Mouse (Mus musculus) telencephalon, adult 2 months (tissue): ENCODE results near the gene Btbd16.
A peak's percentile ranks its signal among the peaks of the same experiment; 100 is the strongest.

ENCODE experiments used
- DNase-seq: peaks from one replicate; pipeline ENCODE4 v3.0.0-alpha.2; 2011; ENCODE audit warnings: low read depth, low spot score

Gene Btbd16

GRCm38 (mm10) chr7:130770707-130771106 lies 3.2 kb upstream of the Btbd16 start:
- DNase-seq, result peak; percentile 49

GRCm38 (mm10) chr7:130773171-130773830 lies 568 bp upstream of the Btbd16 start:
- no peak for DNase-seq

GRCm38 (mm10) chr7:130780866-130781419 lies 7.1 kb downstream of the Btbd16 start:
- no peak for DNase-seq

- no peak for DNase-seq
These were observed 8.7 kb downstream of the Btbd16 start for GRCm38 (mm10) chr7:130782501-130783050.

GRCm38 (mm10) chr7:130785923-130786575 lies 12.2 kb downstream of the Btbd16 start:
- DNase-seq, result no peak

- no peak for DNase-seq
These were observed 12.8 kb downstream of the Btbd16 start for GRCm38 (mm10) chr7:130786708-130787107.

GRCm38 (mm10) chr7:130787537-130787936 lies 13.7 kb downstream of the Btbd16 start:
- no peak for DNase-seq

- DNase-seq, result no peak
These were observed 15.1 kb downstream of the Btbd16 start for GRCm38 (mm10) chr7:130788950-130789349.

GRCm38 (mm10) chr7:130789456-130789855 lies 15.6 kb downstream of the Btbd16 start:
- DNase-seq, result no peak

- DNase-seq, result no peak
These were observed 19.8 kb downstream of the Btbd16 start for GRCm38 (mm10) chr7:130793671-130794070.

GRCm38 (mm10) chr7:130796786-130797185 lies 22.9 kb downstream of the Btbd16 start:
- no peak for DNase-seq

GRCm38 (mm10) chr7:130797524-130797923 lies 23.7 kb downstream of the Btbd16 start:
- no peak for DNase-seq

- DNase-seq, result no peak
These were observed 25.5 kb downstream of the Btbd16 start for GRCm38 (mm10) chr7:130799418-130799817.

- no peak for DNase-seq
These were observed 26.8 kb downstream of the Btbd16 start for GRCm38 (mm10) chr7:130800681-130801080.

- DNase-seq, result no peak
These were observed 27.9 kb downstream of the Btbd16 start for GRCm38 (mm10) chr7:130801811-130802210.

GRCm38 (mm10) chr7:130803251-130803825 lies 29.5 kb downstream of the Btbd16 start:
- DNase-seq, result no peak

GRCm38 (mm10) chr7:130804991-130805390 lies 31.1 kb downstream of the Btbd16 start:
- DNase-seq, result no peak

- peak; percentile 88 for DNase-seq
These were observed 33.9 kb downstream of the Btbd16 start for GRCm38 (mm10) chr7:130807749-130808148.

- no peak for DNase-seq
These were observed 34.8 kb downstream of the Btbd16 start for GRCm38 (mm10) chr7:130808694-130809093.

GRCm38 (mm10) chr7:130810238-130810637 lies 36.4 kb downstream of the Btbd16 start:
- DNase-seq, result no peak

GRCm38 (mm10) chr7:130812407-130812806 lies 38.5 kb downstream of the Btbd16 start:
- no peak for DNase-seq

GRCm38 (mm10) chr7:130815601-130816000 lies 41.7 kb downstream of the Btbd16 start:
- DNase-seq, result peak; percentile 60
